Mouse (Mus musculus): Measurements from ENCODE around the gene Polr1c. TPM values are rescaled to one million over a fixed set of nuclear protein-coding genes. Genes with fewer than 3 reads are reported as not detected.

The Polr1c gene
- polyA plus RNA-seq, 1 experiment from 2014 or later = 75.8 TPM

DNA sequence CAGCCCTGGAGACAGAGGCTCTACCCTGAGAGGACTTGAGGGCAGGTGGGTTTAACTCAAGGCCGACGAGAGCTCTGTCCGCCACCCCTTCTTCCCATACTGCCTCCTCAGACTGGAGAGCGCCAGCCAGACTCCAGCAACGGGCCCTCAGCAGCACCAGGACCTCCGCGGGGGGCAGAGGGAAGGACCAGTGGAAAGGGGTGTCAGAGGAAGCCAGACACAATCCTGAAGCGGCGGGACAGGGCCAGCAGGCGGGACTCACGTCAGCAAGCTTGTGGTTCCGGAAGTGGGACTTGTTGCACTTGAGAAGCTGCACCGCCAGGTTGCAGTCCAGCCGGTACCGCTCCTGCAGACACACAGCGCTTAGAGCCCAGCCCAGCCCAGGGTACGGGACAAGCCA, 11.8 kb upstream of the Polr1c start:
- no peak overlapping the region for H3K4me3 ChIP-seq (replicated peaks)
- WGBS = 86% methylated on average over 17 of the region's 17 CpGs
- no peak for ATAC-seq
- no peak overlapping the region for H3K9ac ChIP-seq
- peaks cover 58% of the 10 kb centered on the region for H3K36me3 ChIP-seq
- H3K9me3 ChIP-seq = no peaks in the 10 kb centered on the region
- 0 out of 2 replicates have a peak, but pooled peaks cover 4% of the 10 kb centered on the region for H3K4me1 ChIP-seq (replicated peaks)
- H3K27me3 ChIP-seq (replicated peaks) = peaks cover 9% of the 10 kb centered on the region
- no peak overlapping the region for H3K4me2 ChIP-seq (replicated peaks)
- H3K27ac ChIP-seq = no peak overlapping the region

DNA sequence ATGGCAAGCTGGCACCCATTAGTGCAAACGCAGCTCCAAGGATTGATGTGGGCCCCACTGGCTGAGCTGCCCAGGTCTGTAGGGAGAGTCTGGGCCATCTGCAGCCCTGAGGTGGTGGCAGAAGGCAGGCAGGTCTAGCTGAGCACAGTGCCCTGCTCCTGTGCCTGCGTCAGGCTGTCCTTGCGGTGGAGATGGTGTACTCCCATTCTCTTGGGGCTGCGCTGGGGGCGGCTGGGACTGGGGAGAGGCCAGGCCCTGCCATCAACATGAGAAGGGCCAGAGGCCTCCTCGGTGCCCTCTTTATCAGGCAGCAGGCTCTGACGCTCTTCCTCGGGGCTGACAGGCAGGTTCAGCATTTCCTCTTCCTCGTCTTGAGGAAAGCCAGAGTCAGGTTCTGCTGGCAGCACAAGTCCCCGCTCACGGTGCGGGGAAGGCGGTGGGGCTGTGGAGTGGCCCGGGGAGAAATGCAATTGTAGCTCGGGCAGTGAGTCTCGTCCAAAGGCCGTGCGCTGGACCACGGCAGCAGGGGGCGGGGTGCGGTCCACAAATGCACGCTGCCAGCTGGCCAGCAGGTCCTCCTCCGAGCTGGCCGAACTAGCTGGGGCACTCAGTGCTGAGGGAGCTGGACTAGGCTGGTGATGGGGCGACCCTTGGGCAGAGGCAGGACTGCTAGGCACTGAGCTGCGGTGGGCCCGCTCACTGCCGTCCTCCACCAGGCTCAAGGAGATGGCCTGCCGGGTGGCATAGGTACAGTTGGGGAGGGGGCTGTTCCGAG, 10.6 kb upstream of the Polr1c start:
- Histone ChIP-seq H3K4me3 (replicated peaks) (no peak overlapping the region), H3K4me2 (replicated peaks) (no peak overlapping the region), H3K36me3 (peaks cover 48% of the 10 kb centered on the region), H3K9ac (no peak overlapping the region), H3K9me3 (no peaks in the 10 kb centered on the region), H3K27ac (no peak overlapping the region), H3K4me1 (replicated peaks) (peaks cover 11% of the 10 kb centered on the region; the same call in 1 of the 2 replicates), H3K27me3 (replicated peaks) (peaks cover 18% of the 10 kb centered on the region)
- WGBS = 83% methylated on average over 30 of the region's 30 CpGs
- ATAC-seq = no peak

DNA sequence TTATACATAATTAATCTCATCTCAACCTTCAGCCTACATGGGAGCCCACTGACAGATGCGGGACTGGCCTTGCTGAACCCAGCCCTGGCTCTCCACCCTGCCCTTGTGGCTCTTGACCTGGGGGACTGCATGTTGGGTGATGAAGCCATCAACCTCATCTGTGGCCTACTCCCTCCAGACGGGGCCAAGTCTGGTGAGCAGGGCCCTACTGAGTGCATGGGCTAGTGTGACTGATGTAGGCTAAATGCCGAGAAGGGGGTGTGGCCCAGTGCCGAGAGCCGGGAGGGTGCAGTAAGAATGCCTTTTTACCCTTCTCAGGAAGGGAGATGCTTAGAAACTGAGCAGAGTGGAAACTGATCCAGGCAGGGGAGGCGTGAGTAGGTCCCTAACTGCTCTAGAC, 7.3 kb upstream of the Polr1c start:
- Histone ChIP-seq H3K4me2 (replicated peaks) (0 out of 2 replicates have a peak overlapping the region, but pooled peaks have one; percentile 99), H3K36me3 (peaks cover 43% of the 10 kb centered on the region), H3K9me3 (no peaks in the 10 kb centered on the region), H3K4me3 (replicated peaks) (no peak overlapping the region), H3K27me3 (replicated peaks) (peaks cover 18% of the 10 kb centered on the region), H3K27ac (no peak overlapping the region), H3K9ac (no peak overlapping the region), H3K4me1 (replicated peaks) (peaks cover 11% of the 10 kb centered on the region; the same call in 1 of the 2 replicates)
- ATAC-seq = no peak
- 36% methylated on average over 6 of the region's 6 CpGs for WGBS

DNA sequence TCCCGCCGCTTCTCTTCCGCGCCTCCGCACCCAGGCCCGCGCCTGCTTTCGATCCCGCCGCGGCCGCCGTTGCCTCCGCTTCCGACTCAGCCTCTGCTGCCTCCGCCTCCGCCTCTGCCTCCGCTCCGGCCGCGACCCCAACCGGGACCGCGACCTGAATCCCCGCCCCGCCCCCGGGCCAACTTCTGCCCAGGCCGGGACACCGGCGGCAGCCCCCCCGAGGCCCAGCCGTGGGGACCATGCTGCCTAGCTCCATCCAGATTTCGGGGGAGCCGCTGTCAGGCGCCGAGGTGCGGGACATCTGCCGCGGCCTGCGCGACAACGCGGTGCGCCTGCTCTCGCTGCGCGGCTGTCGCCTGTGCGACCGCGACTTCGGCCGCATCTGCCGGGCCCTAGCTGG, 6.3 kb upstream of the Polr1c start:
- Histone ChIP-seq H3K36me3 (peaks cover 44% of the 10 kb centered on the region), H3K4me2 (replicated peaks) (peak overlapping the region; percentile 99), H3K4me1 (replicated peaks) (peaks cover 15% of the 10 kb centered on the region), H3K9me3 (no peaks in the 10 kb centered on the region), H3K9ac (peak overlapping the region; percentile 55), H3K27ac (no peak overlapping the region), H3K4me3 (replicated peaks) (peak overlapping the region; percentile 64), H3K27me3 (replicated peaks) (peaks cover 18% of the 10 kb centered on the region)
- WGBS = under 1% methylated on average over 34 of the region's 54 CpGs
- ATAC-seq = peak; percentile 51; the same call in 1 of the 2 replicates

DNA sequence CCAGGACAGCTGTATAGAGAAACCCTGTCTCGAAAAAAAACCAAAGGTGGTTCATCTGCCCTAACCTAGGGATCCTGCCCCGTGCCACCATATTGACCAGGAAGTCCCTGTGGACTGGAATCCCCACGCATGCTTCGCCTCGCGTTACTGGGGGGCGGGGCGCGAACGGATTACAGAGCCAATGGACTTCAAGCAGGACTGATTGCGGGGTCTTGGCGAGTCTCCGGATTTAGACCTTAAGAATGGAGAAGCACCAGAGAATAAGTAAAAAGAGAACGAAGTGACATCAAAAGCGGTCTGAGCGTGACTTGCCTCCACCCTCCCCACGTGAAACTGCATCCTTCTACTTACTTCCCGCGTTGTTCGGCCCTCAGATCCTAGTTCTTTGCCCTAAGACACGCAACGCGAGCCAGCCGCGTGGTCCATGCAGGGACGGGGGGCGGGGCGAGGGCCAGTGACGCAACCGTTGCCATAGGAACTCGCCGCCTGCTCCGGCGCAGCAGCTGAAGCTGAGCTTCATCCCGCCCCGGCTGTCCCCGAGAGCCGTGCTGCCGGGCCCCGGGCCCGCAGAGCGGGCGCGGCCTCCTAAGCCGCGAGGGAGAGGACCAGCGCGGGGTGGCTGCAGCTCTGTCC, 5.7 kb upstream of the Polr1c start, which contains the start of gene Lrrc73:
Lrrc73 (plus strand) TSS at position 80 of the 633 bp plus-strand sequence.
- Histone ChIP-seq H3K4me2 (replicated peaks) (peak within 1 kb of the TSS; percentile 99), H3K9ac (peak within 1 kb of the TSS; percentile 55), H3K4me3 (replicated peaks) (peak within 1 kb of the TSS; percentile 64), H3K27me3 (replicated peaks) (peaks cover 18% of the 10 kb centered on the region), H3K9me3 (no peaks in the 10 kb centered on the region), H3K27ac (no peak within 1 kb of the TSS), H3K36me3 (peaks cover 39% of the 10 kb centered on the region), H3K4me1 (replicated peaks) (peaks cover 21% of the 10 kb centered on the region)
- WGBS = 2% methylated on average over 47 of the region's 48 CpGs
- peak; percentile 90 for ATAC-seq

DNA sequence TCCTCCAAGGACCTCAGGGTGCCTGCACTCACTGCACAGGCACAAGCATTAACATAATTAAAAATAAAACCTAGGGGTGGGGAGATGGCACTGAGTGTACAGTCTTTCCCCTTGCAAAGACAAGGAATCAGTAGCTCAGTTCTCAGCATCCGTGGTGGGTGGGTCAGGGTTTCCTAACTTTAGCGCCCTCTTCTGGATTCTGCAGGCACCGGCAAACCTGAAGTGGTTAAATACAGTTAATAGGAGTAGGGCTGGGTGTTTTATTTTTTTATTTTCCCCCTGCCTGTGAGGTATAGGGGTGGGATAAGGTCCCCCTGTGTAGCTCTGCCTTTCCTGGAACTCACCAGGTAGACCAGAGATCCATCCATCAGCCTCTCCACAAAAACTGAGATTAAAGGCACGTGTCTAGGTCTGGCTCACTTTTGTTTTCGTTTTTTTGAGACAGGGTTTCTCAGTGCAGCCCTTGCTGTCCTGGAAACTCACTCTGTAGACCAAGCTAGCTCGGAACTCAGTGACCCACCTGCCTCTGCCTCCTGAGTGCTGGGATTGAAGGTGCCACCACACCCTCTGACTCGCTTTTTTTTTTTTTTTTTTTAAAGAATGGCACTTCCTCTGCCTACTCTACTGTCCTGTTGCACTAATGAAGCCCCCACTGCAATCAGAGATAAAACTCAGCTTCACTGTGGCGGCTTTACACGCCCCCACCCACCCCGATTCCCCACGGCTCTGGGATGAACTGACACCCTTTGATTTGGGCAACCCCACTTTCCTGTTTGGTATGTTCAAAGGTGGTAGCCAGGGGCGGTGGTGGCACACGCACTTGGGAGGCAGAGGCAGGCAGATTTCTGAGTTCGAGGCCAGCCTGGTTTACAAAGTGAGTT, 5.0 kb upstream of the Polr1c start:
- Histone ChIP-seq H3K4me3 (replicated peaks) (peak overlapping the region; percentile 64), H3K4me1 (replicated peaks) (peaks cover 21% of the 10 kb centered on the region), H3K27me3 (replicated peaks) (peaks cover 18% of the 10 kb centered on the region), H3K27ac (no peak overlapping the region), H3K9me3 (no peaks in the 10 kb centered on the region), H3K4me2 (replicated peaks) (peak overlapping the region; percentile 99), H3K36me3 (peaks cover 31% of the 10 kb centered on the region), H3K9ac (no peak overlapping the region; the same call in 1 of the 2 replicates)
- 55% methylated on average over 14 of the region's 14 CpGs for WGBS
- no peak for ATAC-seq

DNA sequence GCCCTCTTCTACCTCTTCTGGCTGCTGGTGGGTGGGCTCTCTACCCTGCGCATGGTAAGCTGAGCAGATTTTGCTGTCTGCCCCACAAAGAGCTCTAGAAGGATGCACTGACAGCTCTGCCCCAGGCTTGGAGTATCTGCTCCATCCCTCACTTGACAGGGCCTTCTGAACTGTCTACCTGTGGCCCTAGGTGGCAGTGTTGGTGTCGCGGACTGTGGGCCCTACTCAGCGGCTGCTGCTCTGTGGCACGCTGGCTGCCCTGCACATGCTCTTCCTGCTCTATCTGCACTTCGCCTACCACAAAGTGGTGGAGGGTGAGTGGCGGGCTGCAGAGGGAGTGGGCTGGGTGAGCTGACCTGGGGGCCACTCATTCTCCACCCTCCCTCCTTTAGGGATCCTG, 3.3 kb upstream of the Polr1c start:
- no peak overlapping the region for H3K9ac ChIP-seq
- H3K4me2 ChIP-seq (replicated peaks) = no peak overlapping the region
- peaks cover 18% of the 10 kb centered on the region for H3K27me3 ChIP-seq (replicated peaks)
- no peaks in the 10 kb centered on the region for H3K9me3 ChIP-seq
- H3K27ac ChIP-seq = no peak overlapping the region
- WGBS = 79% methylated on average over 7 of the region's 7 CpGs
- peaks cover 27% of the 10 kb centered on the region for H3K4me1 ChIP-seq (replicated peaks)
- no peak for ATAC-seq
- H3K4me3 ChIP-seq (replicated peaks) = no peak overlapping the region
- H3K36me3 ChIP-seq = peaks cover 27% of the 10 kb centered on the region

DNA sequence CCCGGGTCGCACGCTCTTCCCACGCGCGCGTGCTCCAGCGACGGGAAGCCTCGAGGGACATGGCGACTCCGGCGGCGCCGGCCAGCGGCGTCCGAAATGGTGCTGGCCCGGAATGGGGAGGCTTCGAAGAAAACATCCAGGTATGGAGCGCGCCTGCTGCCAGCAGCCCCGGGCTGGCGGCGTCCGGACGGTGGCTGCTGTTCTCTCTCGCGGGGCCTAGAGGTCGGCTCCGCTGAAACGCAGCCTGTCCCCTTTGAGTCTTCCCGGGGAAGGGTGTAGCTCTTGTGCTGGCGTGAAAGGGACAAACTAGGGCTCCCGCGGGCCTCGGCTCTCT, 302 bp upstream of the Polr1c start:
- Histone ChIP-seq H3K27me3 (replicated peaks) (no peaks in the 10 kb centered on the region), H3K9ac (peak overlapping the region; percentile 98), H3K4me3 (replicated peaks) (peak overlapping the region; percentile 89), H3K4me2 (replicated peaks) (peak overlapping the region; percentile 68), H3K36me3 (peaks cover 45% of the 10 kb centered on the region), H3K27ac (peak overlapping the region; percentile 70), H3K9me3 (no peaks in the 10 kb centered on the region), H3K4me1 (replicated peaks) (peaks cover 17% of the 10 kb centered on the region)
- peak; percentile 69 for ATAC-seq
- under 1% methylated on average over 37 of the region's 37 CpGs for WGBS

DNA sequence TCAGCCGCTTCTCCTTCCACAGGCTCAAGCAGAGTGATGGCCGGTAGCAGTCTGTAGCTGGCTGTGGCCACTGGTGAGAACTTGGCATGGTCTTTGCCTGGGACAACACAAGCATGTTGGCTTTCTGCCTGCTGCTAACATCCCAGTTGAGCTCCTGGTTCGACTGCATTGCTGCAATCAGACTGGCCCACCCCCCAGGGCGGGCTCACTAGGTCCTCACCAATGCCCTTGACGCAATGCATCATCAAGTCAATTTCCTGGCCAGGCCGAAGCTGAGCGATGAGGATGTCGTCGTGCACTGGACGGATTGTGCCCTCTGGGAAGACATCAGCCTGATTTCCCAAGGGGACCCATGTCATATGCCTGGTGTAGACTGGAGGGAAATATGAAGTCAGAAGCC, 3.3 kb downstream of the Polr1c start:
- Histone ChIP-seq H3K4me1 (replicated peaks) (peaks cover 21% of the 10 kb centered on the region), H3K36me3 (peaks cover 50% of the 10 kb centered on the region), H3K4me2 (replicated peaks) (no peak overlapping the region), H3K27me3 (replicated peaks) (no peaks in the 10 kb centered on the region), H3K9me3 (no peaks in the 10 kb centered on the region), H3K4me3 (replicated peaks) (no peak overlapping the region), H3K9ac (no peak overlapping the region), H3K27ac (no peak overlapping the region)
- WGBS = 74% methylated on average over 10 of the region's 10 CpGs
- no peak for ATAC-seq

DNA sequence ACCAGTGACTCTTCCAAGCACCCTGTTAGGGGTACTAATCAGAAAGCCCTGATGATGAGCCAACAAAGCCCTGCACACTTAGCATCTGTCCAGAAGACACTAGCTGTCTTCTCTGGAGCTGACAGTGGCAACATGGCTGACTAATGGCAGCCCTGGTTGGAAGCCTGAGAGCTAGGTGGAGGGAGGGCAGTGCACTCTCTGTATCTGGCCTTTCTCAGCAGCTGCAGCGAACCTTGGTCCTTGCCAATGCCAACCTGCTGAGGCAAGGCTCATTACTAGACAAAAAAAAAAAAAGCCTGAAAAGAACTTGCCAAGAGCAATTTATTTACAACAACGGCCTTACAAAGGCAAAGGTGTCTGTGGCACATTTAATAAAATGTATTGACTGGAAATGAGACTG, 4.2 kb downstream of the Polr1c start:
- H3K4me2 ChIP-seq (replicated peaks) = no peak overlapping the region
- H3K27ac ChIP-seq = no peak overlapping the region
- no peaks in the 10 kb centered on the region for H3K27me3 ChIP-seq (replicated peaks)
- H3K4me3 ChIP-seq (replicated peaks) = no peak overlapping the region
- ATAC-seq = no peak
- H3K9me3 ChIP-seq = no peaks in the 10 kb centered on the region
- H3K9ac ChIP-seq = no peak overlapping the region
- peaks cover 11% of the 10 kb centered on the region for H3K4me1 ChIP-seq (replicated peaks)
- 84% methylated on average over 2 of the region's 2 CpGs for WGBS
- peaks cover 48% of the 10 kb centered on the region for H3K36me3 ChIP-seq

DNA sequence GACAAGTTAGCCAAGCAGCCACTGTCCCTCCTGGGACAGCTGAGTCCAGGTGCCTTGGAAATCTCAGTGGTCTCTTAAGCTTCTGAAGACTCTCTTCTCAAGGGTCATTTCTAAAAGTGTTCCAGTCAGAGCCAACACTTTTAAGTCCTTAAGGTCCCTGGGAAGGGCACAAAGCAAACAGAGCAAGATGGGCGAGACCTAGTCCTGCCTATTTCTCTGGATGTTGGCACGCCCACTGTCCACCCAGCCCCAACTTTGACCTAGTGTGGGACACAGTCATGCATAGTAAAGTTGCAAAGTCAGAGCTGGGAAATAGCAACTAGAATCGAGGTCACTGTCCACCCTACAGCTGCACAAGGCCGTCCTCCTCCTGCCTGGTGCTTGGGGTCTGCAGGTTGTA, 4.9 kb downstream of the Polr1c start:
- no peak overlapping the region for H3K4me2 ChIP-seq (replicated peaks)
- no peak overlapping the region for H3K4me3 ChIP-seq (replicated peaks)
- ATAC-seq = no peak
- H3K9ac ChIP-seq = no peak overlapping the region
- peaks cover 52% of the 10 kb centered on the region for H3K36me3 ChIP-seq
- H3K27ac ChIP-seq = no peak overlapping the region
- H3K27me3 ChIP-seq (replicated peaks) = no peaks in the 10 kb centered on the region
- H3K9me3 ChIP-seq = no peaks in the 10 kb centered on the region
- WGBS = 75% methylated on average over 4 of the region's 4 CpGs
- peaks cover 10% of the 10 kb centered on the region for H3K4me1 ChIP-seq (replicated peaks)

DNA sequence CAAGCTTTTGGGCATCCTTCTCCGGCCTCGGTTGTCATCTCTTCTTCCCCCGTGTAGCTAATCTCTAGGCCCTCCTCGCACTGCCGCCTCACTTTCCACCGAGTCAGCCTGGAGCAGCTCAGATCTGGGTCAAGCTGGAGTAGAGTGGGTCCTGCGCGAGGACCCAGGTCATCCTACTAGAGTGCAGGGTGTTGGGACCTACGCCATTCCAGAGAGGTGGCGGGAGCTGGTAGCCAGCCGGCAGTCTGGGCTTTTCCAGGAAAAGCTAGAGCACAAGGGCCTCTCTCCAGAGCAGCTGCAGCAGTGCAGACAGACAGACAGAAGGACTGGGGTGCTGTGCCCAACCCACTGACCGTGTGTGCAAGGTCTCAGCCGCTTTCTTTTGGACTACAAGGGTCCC, 5.6 kb downstream of the Polr1c start:
- no peak overlapping the region for H3K9ac ChIP-seq
- H3K4me3 ChIP-seq (replicated peaks) = no peak overlapping the region
- peaks cover 10% of the 10 kb centered on the region for H3K4me1 ChIP-seq (replicated peaks)
- ATAC-seq = no peak
- H3K27me3 ChIP-seq (replicated peaks) = no peaks in the 10 kb centered on the region
- no peaks in the 10 kb centered on the region for H3K9me3 ChIP-seq
- H3K4me2 ChIP-seq (replicated peaks) = no peak overlapping the region
- H3K36me3 ChIP-seq = peaks cover 54% of the 10 kb centered on the region
- 86% methylated on average over 13 of the region's 13 CpGs for WGBS
- no peak overlapping the region for H3K27ac ChIP-seq
